Mouse (Mus musculus) embryo, embryonic 9.5 days (tissue): ENCODE results near the gene Cd47.

ENCODE experiments used
- DNase-seq: peaks from one replicate; pipeline ENCODE4 v3.0.0-alpha.2; 2017; ENCODE audit errors: extremely low spot score

Gene Cd47

DNA sequence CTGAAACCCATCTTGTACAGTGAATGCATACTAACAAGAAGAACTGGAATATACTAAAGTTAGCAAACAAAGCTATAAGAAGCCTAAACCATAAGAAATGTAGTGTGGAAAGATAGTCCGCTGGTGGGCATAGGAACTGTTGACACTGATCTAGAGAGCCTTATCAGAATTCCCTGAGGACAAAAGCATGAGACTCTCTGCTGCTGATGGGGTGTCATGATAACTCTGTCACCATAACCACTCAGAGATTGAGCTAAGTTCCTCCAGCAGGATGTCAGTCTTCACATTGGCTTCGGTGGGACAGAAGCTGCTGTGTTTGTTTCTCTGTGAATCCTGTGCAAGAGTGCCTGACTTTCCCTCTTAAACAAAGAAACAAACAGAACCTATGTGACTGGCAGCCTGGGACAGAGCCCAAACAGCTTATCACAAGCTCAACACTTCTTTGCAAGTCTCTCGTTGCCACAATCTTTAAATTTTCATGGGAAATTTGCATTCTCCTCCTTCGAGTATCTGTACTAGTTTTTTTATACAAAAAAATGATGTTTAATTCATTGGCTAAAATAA, 33.9 kb downstream of the Cd47 start:
- no peak for DNase-seq

DNA sequence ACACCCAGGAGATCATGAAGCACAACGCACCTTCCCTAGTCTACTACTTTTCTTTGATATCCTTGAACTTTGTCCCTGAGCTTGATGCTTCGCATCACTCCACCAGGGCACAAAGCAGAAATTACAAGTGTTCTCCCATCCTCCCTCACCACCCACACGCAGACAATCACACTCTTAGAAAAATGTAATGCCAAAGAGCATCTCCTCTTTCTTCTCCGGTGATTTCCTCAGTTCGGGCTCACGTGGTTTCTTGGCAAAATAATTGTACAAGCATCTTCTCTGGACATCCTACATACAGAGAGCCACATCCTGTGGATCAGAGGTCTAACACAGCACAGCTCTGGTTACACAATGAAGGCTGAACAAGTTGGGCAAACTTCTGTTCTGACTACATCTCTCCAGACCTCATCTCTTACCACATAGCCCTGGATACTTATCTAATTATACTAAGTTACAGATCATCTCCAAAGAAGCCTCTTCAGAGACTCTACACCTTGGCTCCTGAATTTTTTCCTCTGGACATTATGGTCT, 36.4 kb downstream of the Cd47 start:
- DNase-seq = no peak

DNA sequence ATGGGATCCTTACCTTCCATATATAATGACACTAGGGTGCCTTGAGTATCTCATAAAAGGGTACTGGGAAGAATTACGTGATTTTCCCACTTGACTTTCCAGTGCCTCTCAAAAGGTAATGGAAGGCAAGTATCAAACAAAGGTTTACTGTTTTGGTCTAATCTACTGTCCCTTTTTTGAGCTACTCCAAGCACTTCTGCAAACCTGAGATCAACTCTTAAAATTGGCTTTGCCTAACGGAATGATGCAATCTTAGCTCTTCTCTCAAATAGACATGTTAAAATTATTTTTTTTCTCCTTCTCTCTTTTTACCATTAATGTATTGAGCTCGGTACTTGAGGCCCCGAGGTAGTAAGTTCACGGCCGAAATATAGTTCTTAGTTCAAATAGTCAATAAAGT, 38.6 kb downstream of the Cd47 start:
- no peak for DNase-seq

DNA sequence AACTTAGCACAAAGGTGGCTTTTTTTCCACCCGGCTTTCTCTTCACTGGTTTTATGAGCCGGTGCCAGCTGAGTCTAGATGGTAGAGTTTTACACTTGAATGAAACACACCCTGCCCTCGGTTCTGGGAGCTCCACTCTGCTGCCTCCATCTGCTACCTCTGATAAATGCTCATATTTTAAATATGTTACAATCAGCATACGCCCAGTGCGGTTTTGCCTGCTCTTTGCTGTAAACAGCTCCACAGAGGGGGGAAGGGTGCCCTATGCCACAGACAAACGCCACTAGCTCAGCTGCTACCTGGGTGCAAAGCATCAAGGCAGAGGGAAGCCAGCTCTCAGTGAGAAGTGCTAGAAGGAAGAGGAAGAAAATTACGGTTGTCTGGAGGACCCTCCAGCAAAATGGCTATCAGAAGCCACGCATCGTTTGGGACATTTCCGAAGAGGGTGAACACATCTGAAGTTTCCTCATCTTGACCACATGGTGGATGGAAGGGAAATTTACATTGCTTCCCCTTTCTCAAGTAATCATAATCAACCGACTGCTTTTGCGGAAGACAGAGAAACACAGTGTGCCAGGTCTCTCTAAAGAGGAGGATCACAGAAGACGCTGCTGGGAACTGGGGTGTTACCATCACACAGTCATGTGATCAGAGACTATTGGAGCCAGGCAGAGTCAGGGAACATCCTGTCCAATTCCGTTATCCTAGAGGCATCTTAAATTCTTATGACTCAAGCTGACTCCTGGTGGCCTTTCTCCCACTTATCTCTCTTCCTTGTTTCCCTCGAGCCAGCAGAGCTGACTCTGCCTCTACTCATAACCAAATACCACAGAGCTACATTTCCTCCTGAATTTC, 39.6 kb downstream of the Cd47 start:
- no peak for DNase-seq

DNA sequence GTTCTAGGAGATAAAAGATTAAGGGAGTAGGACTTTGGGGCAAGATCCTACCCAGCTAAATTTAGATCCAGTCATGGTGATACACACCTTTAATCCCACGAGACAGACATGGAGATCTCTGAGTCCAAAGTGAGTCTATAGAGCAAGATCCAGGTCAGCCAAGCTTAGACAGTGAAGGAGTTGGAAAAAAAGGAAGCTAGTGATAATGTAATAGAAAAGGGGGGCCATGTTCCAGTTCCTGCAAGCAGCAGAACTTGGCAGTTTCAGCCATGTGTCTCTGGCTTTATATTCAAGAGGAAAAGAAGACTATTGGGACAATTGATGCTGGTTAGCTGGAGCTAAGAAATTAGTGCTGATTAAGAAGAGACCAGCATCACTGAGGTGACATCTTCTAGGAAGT, 43.4 kb downstream of the Cd47 start:
- DNase-seq = no peak

DNA sequence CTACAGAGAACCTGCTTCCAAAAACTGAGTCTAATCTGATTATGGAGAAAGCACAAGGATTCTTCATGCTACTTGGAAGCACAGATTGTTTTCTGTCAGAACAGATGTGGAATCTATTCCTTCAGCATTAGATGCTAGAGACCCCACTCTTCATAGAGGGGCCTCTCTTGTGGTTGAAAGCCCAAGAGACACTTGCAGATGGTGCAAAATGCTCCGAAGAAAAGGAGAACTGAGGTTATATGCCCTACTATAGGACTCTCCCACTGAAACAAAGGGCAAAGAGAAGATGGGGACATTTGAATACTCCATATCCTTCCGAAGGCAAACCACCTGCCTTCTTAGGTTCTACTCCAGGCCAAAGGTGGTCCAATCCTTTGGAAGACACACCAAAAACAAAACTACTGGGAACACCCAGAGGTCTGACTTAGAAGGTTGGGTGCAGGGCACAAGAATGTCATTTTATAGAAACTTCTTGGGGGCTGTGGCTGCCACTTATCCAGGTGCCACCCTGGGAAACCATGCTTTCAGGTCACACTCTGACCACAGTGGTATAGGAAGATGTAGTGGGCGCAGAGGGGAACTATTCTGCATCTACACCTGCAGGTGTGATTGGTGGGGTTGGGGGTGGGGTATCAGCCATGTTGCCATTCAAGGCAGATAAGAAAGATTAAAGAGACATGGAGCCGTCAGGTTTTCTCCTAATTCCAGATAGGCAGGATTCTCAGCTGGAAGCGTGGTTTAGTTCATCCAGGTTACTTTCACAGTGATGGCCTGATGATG, 47.1 kb downstream of the Cd47 start:
- DNase-seq = no peak

DNA sequence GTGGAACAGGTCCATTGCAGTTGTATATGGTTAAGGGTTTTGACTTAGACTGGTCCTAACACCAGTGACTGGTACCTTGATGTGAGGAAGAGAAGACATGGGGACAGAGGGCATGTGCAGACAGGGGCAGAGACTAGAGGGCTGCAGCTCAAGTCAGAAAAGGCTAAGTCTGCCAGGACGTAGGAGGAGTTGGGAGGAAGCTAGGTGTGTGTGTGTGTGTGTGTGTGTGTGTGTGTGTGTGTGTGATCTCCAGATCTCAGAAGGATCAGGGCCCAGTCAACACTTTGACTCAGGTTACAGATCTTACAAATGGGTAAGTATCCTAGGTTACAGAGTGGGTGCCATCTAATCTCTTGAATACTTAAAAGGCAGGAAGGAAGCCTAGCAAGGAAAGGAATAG, 48.3 kb downstream of the Cd47 start:
- DNase-seq = no peak

DNA sequence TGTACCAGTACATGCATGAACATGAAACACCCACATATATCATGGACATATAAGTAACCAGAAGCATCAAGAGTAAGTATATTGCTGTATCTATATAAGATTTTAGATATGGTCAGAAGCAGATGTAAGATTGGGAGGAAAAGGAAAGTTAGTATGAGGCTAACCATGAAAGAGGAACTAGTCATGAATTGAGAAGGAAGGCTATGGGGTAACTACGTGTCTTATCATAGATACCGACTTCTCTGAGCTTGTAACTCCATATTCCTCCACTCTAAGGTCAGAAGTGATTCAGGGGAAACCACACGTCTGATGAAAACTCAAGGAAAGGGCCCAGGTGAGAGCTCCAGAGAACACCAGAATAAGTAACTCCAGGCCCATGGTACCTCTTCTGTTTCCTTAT, 52.6 kb downstream of the Cd47 start:
- DNase-seq = no peak

DNA sequence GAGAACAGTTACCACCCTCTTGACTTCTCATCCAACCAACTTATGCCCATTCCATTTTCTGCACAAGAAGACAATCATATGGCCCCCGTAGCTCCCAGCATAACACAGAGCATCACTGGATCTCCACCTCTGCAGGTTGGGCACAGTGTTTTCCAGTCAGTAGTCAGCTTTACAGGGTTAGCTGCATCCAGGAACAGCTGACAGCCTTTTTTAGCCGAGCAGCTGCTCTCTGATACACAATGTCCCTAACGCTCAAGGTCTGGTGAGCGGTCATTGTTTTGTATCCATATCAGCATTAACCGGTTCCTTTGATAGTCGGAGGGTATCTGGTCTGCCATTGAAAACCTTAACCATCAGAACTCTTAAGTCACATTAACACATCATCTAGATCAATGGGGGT, 53.3 kb downstream of the Cd47 start:
- DNase-seq = no peak

DNA sequence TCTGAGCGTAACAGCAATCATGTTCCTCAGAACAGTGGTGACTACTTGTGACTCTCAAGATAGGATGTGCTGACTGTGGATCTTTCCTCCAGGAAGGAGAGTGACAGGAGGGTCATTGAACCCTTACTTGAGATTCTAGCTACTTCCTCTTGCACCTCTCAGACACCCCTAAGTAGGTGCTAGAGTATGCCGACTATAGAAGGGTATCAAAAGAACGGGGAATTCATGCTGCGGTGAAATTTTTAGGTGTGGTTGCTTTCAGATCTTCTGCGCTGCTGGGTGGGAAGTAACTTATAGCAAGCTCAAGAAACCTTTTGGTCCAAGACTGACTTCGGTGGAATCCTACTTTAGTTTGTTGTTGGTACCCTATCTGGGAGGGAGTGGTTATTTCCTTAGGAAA, 53.9 kb downstream of the Cd47 start:
- no peak for DNase-seq

DNA sequence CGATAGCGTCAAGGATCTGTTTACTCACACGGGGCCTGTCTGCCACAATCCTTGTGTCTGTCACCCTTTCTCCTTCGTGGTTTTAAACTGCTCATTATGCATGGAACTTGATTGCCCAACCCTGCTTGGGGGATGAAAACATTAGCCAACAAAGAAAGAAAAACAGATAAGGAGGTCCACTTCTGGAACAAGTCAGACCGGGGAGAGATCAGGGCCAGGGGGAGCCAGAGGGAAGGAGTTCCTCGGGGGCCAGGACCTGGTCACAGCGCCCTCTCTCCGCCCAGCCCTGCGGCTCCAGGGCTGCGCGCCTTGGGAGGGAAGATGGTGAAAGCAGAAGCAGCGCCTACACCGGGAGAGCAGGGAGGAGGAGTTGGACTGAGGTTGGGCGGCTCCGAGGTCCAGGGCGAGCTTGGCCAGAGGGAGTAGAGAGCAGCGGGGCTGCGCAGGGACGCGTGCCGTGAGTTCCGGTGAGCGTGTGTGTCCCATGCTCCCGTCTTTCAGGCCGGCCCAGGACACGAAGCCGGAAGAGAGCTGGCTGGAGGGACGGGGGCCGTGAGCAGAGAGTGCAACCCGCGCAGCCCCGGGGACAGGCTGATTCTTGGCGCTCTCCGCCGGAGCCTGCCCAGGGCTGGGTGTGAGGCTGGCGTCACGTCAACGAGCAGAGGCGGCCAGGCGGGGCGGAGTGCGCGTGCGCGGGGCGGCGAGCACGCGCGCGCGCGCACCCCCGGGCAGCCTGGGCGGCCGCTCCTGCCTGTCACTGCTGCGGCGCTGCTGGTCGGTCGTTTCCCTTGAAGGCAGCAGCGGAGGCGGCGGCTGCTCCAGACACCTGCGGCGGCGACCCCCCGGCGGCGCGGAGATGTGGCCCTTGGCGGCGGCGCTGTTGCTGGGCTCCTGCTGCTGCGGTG, 54.9 kb downstream of the Cd47 start:
- peak; percentile 88 for DNase-seq

DNA sequence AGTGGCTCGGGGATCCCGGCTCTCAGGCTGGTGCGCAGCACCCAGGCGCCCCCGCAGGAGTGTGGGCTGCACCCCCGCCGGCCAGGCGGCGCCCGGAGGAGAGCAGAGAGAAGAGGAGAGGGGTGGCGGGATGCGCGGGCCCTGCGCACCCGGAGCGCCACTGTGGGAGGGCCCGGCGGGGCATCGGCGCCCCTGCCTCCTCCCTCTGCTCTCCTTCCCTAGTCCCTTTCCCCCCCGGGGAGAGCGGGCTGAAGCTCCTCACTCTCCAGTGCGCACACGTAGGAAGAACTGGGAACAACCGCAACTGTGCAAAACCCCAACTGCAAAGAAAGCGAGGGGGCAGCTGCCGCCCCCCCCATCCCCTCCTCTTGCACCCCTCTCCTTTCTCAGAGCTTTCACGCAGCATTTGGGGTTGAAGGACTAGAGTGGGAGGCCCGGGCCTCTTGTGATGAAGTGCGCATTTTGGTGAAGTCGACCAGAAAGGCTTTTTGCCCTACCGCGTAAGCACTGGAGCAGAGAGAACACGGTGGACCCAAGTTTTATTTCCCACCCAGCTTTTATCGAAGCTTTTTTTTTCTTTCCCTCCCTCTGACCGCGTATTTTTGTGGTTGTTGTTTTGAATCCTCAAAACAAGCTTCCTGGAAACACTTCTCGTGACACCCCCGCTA, 55.6 kb downstream of the Cd47 start:
- no peak for DNase-seq

DNA sequence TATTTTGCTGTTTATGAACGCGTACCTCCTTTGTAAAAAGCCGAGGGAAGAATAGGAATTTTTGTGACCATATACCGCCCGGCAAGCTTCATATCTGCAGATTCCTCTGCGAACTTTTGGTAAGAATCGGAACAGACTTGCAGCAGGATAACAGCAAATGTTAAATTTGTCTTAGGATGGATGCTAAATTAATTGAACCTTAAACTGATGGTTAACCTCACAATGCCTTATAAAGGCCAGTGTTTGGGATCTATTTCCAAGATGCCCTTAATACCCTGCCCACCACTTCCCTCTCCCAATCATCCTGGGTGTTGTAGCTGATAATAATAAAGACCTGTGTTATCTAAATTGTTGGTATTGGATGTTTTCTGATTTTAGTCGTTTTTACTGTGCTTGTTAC, 56.3 kb downstream of the Cd47 start:
- no peak for DNase-seq

DNA sequence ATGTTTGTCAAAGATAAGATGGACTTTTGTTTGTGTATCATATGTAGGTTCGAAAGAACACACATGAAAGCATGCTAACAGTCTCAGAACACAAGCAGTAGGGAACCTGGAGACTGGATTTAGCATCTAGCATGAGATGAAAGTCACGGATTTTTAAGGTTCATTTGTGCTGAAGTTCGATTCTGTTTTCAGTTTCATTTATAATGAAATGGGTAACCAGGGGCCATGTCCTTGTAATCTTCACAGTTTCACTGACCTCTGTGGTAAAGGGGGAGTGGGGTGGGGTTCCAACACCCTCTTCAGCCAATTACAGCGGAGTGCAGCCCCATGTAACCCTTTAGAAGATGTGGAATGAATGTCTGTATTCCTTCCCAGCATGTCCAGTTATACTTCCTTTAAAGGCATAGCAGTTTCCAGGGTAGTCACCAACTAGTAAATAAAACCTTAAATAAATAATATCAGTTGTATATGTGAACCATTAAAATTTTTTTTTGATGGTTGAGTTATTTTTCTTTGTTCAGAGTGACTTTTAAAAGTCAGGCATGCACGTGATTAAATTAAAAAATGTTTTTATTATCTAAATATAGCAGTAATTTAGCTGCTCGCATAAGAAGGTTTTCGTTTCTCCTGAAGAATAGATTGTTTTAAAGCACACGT, 57.3 kb downstream of the Cd47 start:
- no peak for DNase-seq

DNA sequence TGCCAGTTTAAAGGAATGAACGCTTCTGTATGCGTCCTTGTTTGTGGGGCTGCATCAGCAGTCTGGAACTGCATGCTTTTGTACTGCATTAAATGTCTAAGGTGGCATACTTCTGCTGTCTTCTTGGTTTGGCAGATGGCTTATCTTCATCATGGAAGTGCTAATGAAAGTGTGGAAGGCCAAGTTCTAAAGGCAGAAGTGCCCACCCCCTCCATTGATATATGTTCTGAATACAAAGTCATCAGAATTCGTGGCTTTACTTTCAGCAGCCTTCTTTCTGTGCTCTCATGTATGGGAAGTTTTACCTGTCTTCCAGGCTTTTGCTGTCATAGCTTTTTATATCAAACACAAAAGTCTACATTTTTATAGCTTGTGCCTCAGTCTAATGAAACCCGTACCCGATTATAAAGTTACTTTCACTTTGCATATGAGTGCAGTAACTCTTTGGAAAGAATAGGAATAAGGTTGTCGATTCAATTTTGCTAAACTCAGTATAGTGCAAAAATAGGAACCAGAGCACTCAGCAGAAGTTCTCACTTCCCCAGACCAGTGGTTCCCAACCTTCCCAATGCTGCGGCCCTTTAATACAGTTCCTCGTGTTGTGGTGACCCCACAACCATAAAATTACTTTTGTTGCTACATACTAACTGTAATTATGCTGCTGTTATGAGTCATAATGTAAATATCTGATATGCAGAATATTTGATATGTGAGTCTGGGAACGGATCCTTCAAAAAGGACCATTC, 58.0 kb downstream of the Cd47 start:
- no peak for DNase-seq

DNA sequence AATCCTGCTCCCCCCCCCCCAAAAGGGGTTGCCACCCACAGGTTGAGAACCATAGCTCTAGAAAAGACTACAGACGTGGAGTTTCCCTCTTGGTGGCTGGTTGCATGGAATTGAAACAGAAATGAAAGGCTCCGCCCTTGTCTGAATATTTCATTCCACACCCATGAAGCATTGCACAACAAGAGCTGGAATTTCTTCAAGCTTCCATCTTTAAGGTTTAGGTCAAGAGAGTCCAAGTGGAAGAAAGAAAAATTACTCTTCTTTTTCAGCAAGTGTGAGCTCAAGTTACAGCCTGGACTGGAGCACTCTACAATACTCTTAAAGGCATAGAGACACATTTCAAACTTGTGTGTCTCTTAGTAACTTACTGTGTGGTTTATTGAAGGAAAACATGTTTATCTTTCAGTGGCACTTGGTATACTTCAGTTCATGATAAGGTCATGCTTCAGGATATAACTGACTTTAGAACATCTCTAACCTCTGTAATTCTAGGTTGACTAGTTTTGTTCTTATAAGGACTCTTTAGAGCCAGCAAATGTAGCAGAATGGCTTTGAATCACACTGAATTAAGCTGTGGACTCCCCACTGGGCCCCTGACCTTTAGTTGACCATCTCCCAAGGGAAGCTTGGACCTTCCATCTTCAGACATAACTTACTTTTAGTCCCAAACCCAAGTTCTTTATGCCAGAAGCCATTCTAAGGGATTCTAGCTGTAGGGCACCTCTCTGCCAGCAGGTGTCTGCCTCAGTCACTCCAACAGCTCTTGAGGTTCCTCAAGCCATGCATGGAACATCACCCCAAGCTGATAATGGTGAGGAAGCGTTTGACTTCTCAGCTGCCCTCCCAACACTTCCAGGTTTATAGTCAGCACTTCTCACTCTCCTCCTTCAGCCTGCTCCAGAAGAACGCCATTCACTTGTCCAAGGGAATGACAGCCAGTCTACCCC, 58.8 kb downstream of the Cd47 start:
- DNase-seq = no peak

DNA sequence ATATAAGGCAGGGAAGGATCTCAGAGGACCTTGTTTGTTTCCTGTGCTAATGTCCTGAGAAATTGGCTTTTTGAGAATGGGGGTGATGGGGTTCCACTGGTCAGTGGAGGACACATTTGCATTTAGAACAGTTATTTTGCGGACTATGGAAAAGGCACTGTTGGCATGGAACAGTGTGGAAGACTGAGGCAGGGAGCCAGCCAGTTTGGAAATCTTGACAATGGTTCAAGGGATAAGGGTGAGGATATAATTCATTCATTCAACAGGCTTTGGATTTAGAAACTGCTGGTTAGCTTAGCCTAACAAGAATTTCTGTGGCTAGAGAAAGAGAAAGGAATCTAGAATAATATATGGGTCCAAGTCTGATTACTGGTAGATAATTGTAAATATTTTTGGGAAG, 61.7 kb downstream of the Cd47 start:
- no peak for DNase-seq

DNA sequence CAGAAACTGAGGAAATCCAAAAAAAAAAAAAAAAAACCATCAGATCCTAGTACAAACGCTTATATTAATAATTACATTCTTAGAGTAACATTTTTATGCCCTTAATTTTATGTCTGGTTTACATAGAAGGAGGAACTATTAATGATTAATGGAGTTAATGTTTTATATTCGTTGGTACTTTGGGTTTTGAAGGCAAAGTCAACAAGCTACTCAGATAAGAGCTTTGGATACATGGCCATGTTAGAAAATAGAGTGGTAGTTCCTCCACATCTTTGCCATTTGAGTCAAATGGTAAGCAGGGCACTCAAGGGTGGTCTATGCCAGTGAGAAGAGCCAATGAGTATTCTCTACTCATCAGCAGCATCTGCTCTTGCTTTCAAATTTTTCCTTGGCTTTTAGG, 66.3 kb downstream of the Cd47 start:
- DNase-seq = no peak

DNA sequence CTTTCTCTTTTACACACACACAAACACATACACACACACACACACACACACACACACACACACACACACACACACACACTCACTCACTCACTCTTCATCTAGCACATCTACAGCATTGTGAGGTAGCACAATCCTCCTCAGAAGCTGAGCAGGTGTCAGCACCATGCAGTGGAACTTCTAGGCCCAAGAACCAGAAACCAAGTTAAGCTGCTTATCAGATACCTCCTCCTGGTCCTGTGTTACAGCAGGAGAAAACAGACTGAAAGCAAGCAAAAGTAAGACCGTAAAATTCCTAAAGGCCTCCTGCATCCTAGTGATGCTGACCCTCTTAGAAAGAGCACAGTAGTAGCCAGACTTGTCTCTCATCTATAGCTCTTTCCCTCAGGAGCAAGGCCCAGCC, 67.9 kb downstream of the Cd47 start:
- DNase-seq = no peak
